ENCODE assay signal across 8 mouse cellular contexts in the genomic region with DNA sequence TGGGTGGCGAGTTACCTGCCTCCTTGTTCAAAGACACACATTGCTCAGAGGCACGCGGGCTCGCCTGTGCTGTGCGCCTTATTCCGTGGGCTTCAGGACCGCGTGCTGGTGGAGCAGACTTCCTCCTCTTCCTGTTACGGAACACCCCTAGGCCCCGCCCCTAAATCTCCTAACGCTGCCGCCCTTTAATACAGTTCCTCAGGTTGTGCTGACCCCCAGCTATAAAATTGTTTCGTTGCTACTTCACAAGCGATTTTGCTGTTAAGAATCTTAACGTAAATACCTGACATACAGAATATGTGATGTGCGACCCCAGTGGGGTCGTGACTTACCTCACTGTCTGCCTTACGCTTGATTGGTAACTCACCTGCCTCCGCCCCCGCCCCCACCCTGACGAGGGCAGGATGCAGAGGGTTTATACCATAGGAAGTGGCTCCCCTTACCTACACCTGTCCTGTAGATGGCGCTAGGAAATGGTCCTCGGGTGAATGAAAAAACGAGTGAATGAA. TPM values are rescaled to one million over a fixed set of nuclear protein-coding genes. Genes with fewer than 3 reads are reported as not detected.
DNase-seq lines count a peak whose midpoint lies in the region; ATAC-seq and TF ChIP-seq lines count a peak whose summit lies in the region.

No protein-coding gene starts in this region.

- peak; percentile 20 for TF ChIP-seq CTCF in cortical plate, adult 2 months (IDR thresholded peaks at IDR 0.05; ENCODE audit: extremely low read depth, insufficient read depth, low read length)

- DNase-seq in right cerebral cortex, postnatal 4 days, result peak; percentile 58
- no peak for DNase-seq in right cerebral cortex, adult 18-20 months
- DNase-seq in hindbrain, embryonic 11.5 days (ENCODE audit: low spot score), result peak; percentile 51
- DNase-seq in liver, embryonic 11.5 days (ENCODE audit: low spot score), result no peak
- DNase-seq in neural tube, embryonic 11.5 days (ENCODE audit: low spot score), result peak; percentile 55
- DNase-seq in natural killer cell, adult 2 months (ENCODE audit: low spot score in 2 of 2), result no peak

- no peaks in the 10 kb centered on the region for H3K27me3 ChIP-seq in hindbrain, embryonic 11.5 days (ENCODE audit: control insufficient read depth, insufficient read depth, low read length)
- H3K27me3 ChIP-seq in liver, embryonic 11.5 days (replicated peaks; ENCODE audit: control insufficient read depth, insufficient read depth, low read length), result peaks cover 5% of the 10 kb centered on the region; the same call in 1 of the 2 replicates
- no peaks in the 10 kb centered on the region for H3K27me3 ChIP-seq in neural tube, embryonic 11.5 days (ENCODE audit: control insufficient read depth, insufficient read depth, low read length)

- H3K4me1 ChIP-seq in cortical plate, adult 2 months (ENCODE audit: control insufficient read depth, insufficient read depth, low read length), result peaks cover 19% of the 10 kb centered on the region
- peaks cover 4% of the 10 kb centered on the region; the same call in 1 of the 2 replicates for H3K4me1 ChIP-seq in hindbrain, embryonic 11.5 days (replicated peaks; ENCODE audit: control insufficient read depth, insufficient read depth, low read length)
- H3K4me1 ChIP-seq in liver, embryonic 11.5 days (replicated peaks; ENCODE audit: control insufficient read depth, insufficient read depth, low read length), result no peaks in the 10 kb centered on the region; the same call in 1 of the 2 replicates
- peaks cover 12% of the 10 kb centered on the region for H3K4me1 ChIP-seq in neural tube, embryonic 11.5 days (ENCODE audit: control insufficient read depth, insufficient read depth, low read length)

- TF ChIP-seq POLR2A in cortical plate, adult 2 months (IDR thresholded peaks at IDR 0.05; ENCODE audit: extremely low read depth, insufficient read depth, low read length), result no peak

- H3K9me3 ChIP-seq in hindbrain, embryonic 11.5 days (ENCODE audit: control insufficient read depth, low read length), result no peaks in the 10 kb centered on the region
- no peaks in the 10 kb centered on the region for H3K9me3 ChIP-seq in liver, embryonic 11.5 days (ENCODE audit: control insufficient read depth, low read length)
- H3K9me3 ChIP-seq in neural tube, embryonic 11.5 days (ENCODE audit: control insufficient read depth, low read length), result no peaks in the 10 kb centered on the region

- H3K36me3 ChIP-seq in hindbrain, embryonic 11.5 days (ENCODE audit: control insufficient read depth, insufficient read depth, low read length), result no peaks in the 10 kb centered on the region
- no peaks in the 10 kb centered on the region for H3K36me3 ChIP-seq in liver, embryonic 11.5 days (ENCODE audit: control insufficient read depth, insufficient read depth, low read length)
- no peaks in the 10 kb centered on the region for H3K36me3 ChIP-seq in neural tube, embryonic 11.5 days (ENCODE audit: control insufficient read depth, insufficient read depth, low read length)

- 4% methylated on average over 24 of the region's 24 CpGs for WGBS in hindbrain, embryonic 11.5 days
- WGBS in liver, embryonic 11.5 days, result 2% methylated on average over 24 of the region's 24 CpGs
- 5% methylated on average over 24 of the region's 24 CpGs for WGBS in neural tube, embryonic 11.5 days

- H3K9ac ChIP-seq in hindbrain, embryonic 11.5 days (ENCODE audit: low read depth, low read length), result 0 out of 2 replicates have a peak overlapping the region, but pooled peaks have one; percentile 19
- no peak overlapping the region for H3K9ac ChIP-seq in liver, embryonic 11.5 days (ENCODE audit: low read depth, low read length)
- H3K9ac ChIP-seq in neural tube, embryonic 11.5 days (ENCODE audit: low read length), result no peak overlapping the region

- H3K4me3 ChIP-seq in cortical plate, adult 2 months (ENCODE audit: insufficient read depth, low read length), result no peak overlapping the region
- 0 out of 2 replicates have a peak overlapping the region, but pooled peaks have one; percentile 0 for H3K4me3 ChIP-seq in hindbrain, embryonic 11.5 days (ENCODE audit: low read depth, low read length)
- peak overlapping the region; percentile 17; the same call in 1 of the 2 replicates for H3K4me3 ChIP-seq in liver, embryonic 11.5 days (ENCODE audit: low read depth, low read length)
- H3K4me3 ChIP-seq in neural tube, embryonic 11.5 days (ENCODE audit: low read depth, low read length), result peak overlapping the region; percentile 15; the same call in 1 of the 2 replicates

- H3K4me2 ChIP-seq in hindbrain, embryonic 11.5 days (replicated peaks; ENCODE audit: low read depth, low read length), result peak overlapping the region; percentile 29
- H3K4me2 ChIP-seq in liver, embryonic 11.5 days, result peak overlapping the region; percentile 60
- peak overlapping the region; percentile 29 for H3K4me2 ChIP-seq in neural tube, embryonic 11.5 days (ENCODE audit: low read depth)

- no peak for ATAC-seq in hindbrain, embryonic 11.5 days (ENCODE audit: low FRiP score)
- ATAC-seq in liver, embryonic 11.5 days (replicated peaks; ENCODE audit: low FRiP score), result no peak
- no peak for ATAC-seq in neural tube, embryonic 11.5 days (ENCODE audit: insufficient read depth, low FRiP score, low TSS enrichment)
- ATAC-seq in activated CD4-positive, CD25-positive, alpha-beta regulatory T cell, adult 4 months, result no peak

- no peak overlapping the region for H3K27ac ChIP-seq in cortical plate, adult 2 months (ENCODE audit: insufficient read depth, low read length)
- no peak overlapping the region for H3K27ac ChIP-seq in hindbrain, embryonic 11.5 days (ENCODE audit: low read depth, low read length)
- H3K27ac ChIP-seq in liver, embryonic 11.5 days (ENCODE audit: low read depth, low read length), result no peak overlapping the region
- no peak overlapping the region for H3K27ac ChIP-seq in neural tube, embryonic 11.5 days (ENCODE audit: low read depth, low read length)

RNA-seq across cellular contexts. Expression of a gene that starts 45.1 kb away (rescaled TPM):
- 111 and 115 TPM in 2 replicates for polyA plus RNA-seq in cortical plate, adult 2 months (2012; rRNA removed)
- 12.2 and 16.4 TPM in 2 replicates for polyA plus RNA-seq in hindbrain, embryonic 11.5 days (2014; fragmentation: Nextera tagmentation; extraction: Ambion mirVana)
- 0.71 and 0.73 TPM in 2 replicates for polyA plus RNA-seq in liver, embryonic 11.5 days (2014; fragmentation: Nextera tagmentation; extraction: Ambion mirVana)
- polyA plus RNA-seq in neural tube, embryonic 11.5 days (2014; fragmentation: Nextera tagmentation; extraction: Ambion mirVana), result 9.7 and 12.7 TPM in 2 replicates
- polyA plus RNA-seq in activated CD4-positive, CD25-positive, alpha-beta regulatory T cell, adult 4 months (2017; shearing (Covaris generic)), result 1 to 10 TPM in 1 of 2 experiments, under 1 TPM in 1; 0.52 to 2.2 TPM

Comparison
In these comparisons a context has a peak if more than half of its experiments do, and no peak if none do; other contexts are left out.
1. DNase-seq: peak in right cerebral cortex, postnatal 4 days (single experiment), hindbrain, embryonic 11.5 days (single experiment) and neural tube, embryonic 11.5 days (single experiment); none in right cerebral cortex, adult 18-20 months (single experiment), liver, embryonic 11.5 days (single experiment) and natural killer cell, adult 2 months (0 of 2).
2. Peak in every context shown above with its lines, with median percentiles within 50 percentile points of each other: H3K4me2 ChIP-seq.